Mouse (Mus musculus) embryo, embryonic 10.5 days (tissue): ENCODE measurements around the gene 4930412O13Rik.

Source experiments
- DNase-seq: peaks from one replicate; pipeline ENCODE4 v3.0.0-alpha.2; 2015; ENCODE audit warnings: low spot score

The 4930412O13Rik gene

GRCm38 (mm10) chr2:9897846-9898245, 16.8 kb downstream of the 4930412O13Rik start:
- peak; percentile 61 for DNase-seq

- no peak for DNase-seq
Observed at GRCm38 (mm10) chr2:9903854-9904560, 23.0 kb downstream of the 4930412O13Rik start.

GRCm38 (mm10) chr2:9905995-9906394, 24.9 kb downstream of the 4930412O13Rik start:
- DNase-seq, result peak; percentile 37

- DNase-seq, result no peak
Observed at GRCm38 (mm10) chr2:9917602-9918001, 36.5 kb downstream of the 4930412O13Rik start.

GRCm38 (mm10) chr2:9918691-9919471, 37.8 kb downstream of the 4930412O13Rik start:
- DNase-seq, result no peak

- peak; percentile 33 for DNase-seq
Observed at GRCm38 (mm10) chr2:9926194-9926904, 45.3 kb downstream of the 4930412O13Rik start.

GRCm38 (mm10) chr2:9926905-9927283, 45.8 kb downstream of the 4930412O13Rik start:
- no peak for DNase-seq
